Mouse (Mus musculus) adrenal gland, adult 18-20 months (tissue): Measurements from ENCODE around the gene Cd209e. TPM values are rescaled to one million over a fixed set of nuclear protein-coding genes. Genes with fewer than 3 reads are reported as not detected.
"Not testable (repeated sequence)": the region's sequence is repeated elsewhere in the genome, so short reads cannot be mapped to it uniquely, and the experiment has no call there.

Experiments
- DNase-seq, 2 experiments: peaks; one replicate each; pipeline ENCODE4 v3.0.0; 2021 to 2022; ENCODE audit warnings: low spot score in 2 of 2
- long read RNA-seq, 2 experiments: library from polyadenylated mRNA; stranded (forward); transcript quantifications; one replicate each; pipeline ENCODE4 v2.0.0; 2021
- total RNA-seq, 2 experiments: library from RNA; stranded (reverse); gene quantifications; 1 replicate in 1 of 2; 2 replicates in 1 of 2; pipeline ENCODE4 v1.2.3; 2021

Cd209e gene
- not detected for total RNA-seq
- long read RNA-seq, experiment 1 = 0 reads
- long read RNA-seq, experiment 2 = 0 reads

DNA sequence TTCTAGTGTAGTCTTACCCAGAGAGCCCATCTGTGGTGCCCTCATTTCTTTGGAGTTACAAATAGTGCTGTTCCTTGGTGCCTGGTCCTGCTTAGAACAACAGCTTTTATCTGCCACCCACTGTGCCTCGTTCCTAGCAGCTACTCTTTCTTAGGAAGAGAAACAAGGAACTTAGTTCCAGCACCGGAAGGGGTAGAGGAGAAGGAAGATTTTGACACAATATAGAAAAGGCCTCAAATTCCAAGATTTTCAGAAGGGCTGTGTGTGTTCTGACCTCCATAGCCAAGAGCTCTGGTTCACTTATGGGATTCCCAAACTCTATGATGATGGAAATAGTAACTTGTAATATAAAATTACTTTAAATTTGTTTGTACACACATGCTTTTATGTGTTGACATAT lies at the start of gene Cd209e:
Gene Cd209e, minus strand, starts transcription at position 101 of the 400 bp plus-strand sequence.
- no peak for DNase-seq

GRCm38 (mm10) chr8:3878455-3878854 lies 24.3 kb upstream of the Cd209e start, which contains the start of gene Cd209d:
Cd209d (minus strand) TSS chr8:3878555.
- DNase-seq = no peak

DNA sequence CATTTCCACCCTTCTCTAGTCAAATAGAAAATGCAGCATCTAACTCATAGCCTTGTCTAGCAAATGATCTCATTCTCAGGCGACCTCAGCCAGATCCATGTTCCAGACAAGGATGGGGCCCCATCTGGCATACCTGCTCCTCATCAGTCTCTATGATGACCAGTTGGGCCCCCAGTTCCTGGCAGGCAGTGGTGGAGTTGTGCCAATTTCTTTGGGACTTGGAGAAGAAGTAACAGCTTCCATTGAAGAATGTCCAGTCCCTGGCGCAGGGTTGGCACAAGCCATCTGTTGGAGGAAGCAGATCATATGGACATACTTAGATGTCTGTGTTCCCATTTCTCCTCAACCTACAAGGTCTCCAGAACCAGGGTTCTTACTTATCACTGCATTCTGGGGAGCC lies 22.0 kb upstream of the Cd209e start:
- DNase-seq = no peak

DNA sequence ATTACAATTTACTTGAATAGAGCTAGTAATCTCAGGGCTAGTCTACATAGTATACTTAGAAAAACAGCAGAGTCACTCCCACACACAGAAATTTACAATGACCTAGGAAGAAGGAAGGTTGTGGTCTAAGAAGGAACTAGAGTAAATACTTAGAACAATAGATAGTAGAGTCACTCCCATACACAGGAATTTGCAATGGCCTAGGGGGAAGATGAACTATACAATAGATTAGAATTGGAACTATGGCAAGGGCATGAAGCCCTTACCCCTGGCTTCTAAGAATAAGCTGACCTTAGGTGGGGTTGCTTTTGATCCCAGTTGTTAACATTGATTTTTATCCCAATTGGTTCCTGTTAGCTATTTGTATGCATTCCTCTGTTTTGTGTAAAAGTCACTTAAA lies 8.6 kb upstream of the Cd209e start:
- not testable (repeated sequence) for DNase-seq

DNA sequence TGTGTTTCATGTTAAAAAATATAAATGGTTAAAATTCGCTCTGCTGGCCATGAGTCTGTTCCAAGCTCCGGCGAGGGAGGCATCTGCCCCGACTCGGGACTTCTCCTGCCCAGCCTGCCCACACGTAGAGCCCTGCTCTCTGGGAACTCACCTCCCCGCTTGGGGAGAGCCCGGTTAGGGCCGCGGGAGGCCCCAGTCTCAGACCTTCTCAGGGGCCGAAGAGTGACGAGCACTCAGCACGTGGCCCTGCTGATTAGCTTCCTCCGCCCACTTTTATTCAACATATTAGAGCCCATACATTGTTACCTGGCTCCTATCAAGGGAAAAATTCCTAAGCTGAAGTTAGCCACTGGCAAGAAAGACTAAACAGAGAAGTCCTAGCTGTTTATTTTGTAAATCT lies 51.0 kb downstream of the Cd209e start:
- DNase-seq = peak; percentile 4 to 21

Other genes starting within 250 kb of the Cd209e start
- 10 to 100 TPM; 34.1 to 39.1 TPM for gene Xab2, start 233.0 kb downstream of the Cd209e start, total RNA-seq
- 100 to 1,000 TPM; 117 to 148 TPM for gene Pet100, start 232.8 kb downstream of the Cd209e start, total RNA-seq
- gene Pcp2, start 228.8 kb downstream of the Cd209e start, total RNA-seq = not detected
- 10 to 100 TPM; 87.5 to 98.8 TPM for gene Stxbp2, start 223.4 kb downstream of the Cd209e start, total RNA-seq
- gene Retn, start 198.5 kb downstream of the Cd209e start, total RNA-seq = 100 to 1,000 TPM; 182 to 325 TPM
- under 1 TPM in 1 of 2 experiments, not detected in 1; 0.32 TPM for gene Mcemp1, start 188.6 kb downstream of the Cd209e start, total RNA-seq
- 100 to 1,000 TPM in 1 of 2 experiments, 10 to 100 TPM in 1; 37.9 to 110 TPM for gene Fcor, start 181.9 kb downstream of the Cd209e start, total RNA-seq
- gene Trappc5, start 178.0 kb downstream of the Cd209e start, total RNA-seq = 10 to 100 TPM; 22.4 to 23.6 TPM
- gene Fcer2a, start 160.1 kb downstream of the Cd209e start, total RNA-seq = under 1 TPM in 1 of 2 experiments, not detected in 1; 0.35 TPM
- not detected for gene Clec4g, start 133.7 kb downstream of the Cd209e start, total RNA-seq
- 1 to 10 TPM in 1 of 2 experiments, under 1 TPM in 1; 0.40 to 1.7 TPM for gene Cd209a, start 105.3 kb downstream of the Cd209e start, total RNA-seq
- 1 to 10 TPM; 1.0 to 4.9 TPM for gene Cd209d, start 24.2 kb upstream of the Cd209e start, total RNA-seq
- gene Cd209b, start 72.5 kb upstream of the Cd209e start, total RNA-seq = 1 to 10 TPM; 1.1 to 3.0 TPM
- gene Cd209c, start 100.4 kb upstream of the Cd209e start, total RNA-seq = under 1 TPM; 0.36 to 0.45 TPM